Mouse (Mus musculus) large intestine, adult 2 months (tissue): ENCODE data around the gene Dip2b. TPM values are rescaled to one million over a fixed set of nuclear protein-coding genes. Genes with fewer than 3 reads are reported as not detected.

Experiments used
- polyA plus RNA-seq: library from polyadenylated mRNA; depleted of rRNA; stranded (reverse); fragments of >200 nt; gene quantifications from 2 replicates; pipeline ENCODE4 v1.2.3, GENCODE M21; 2012; rRNA removed

The Dip2b gene
- polyA plus RNA-seq, 1 experiment, result 5.8 TPM

Other genes with a start within 250 kb of the Dip2b start
- gene Lima1, start 163.2 kb upstream of the Dip2b start, polyA plus RNA-seq, result 42.8 and 81.9 TPM in 2 replicates
- gene Fam186a, start 71.6 kb upstream of the Dip2b start, polyA plus RNA-seq, result 0.01 TPM in 1 of 2 replicates, not detected in the other
- gene Larp4, start 68.6 kb upstream of the Dip2b start, polyA plus RNA-seq, result 23.8 and 53.8 TPM in 2 replicates
- 32.9 and 35.7 TPM in 2 replicates for gene Atf1, start 189.2 kb downstream of the Dip2b start, polyA plus RNA-seq
- not detected in 2 replicates for gene Tmprss12, start 242.2 kb downstream of the Dip2b start, polyA plus RNA-seq